Mouse (Mus musculus) forebrain, embryonic 14.5 days (tissue): ENCODE data around the gene Tmem248. TPM values are rescaled to one million over a fixed set of nuclear protein-coding genes. Genes with fewer than 3 reads are reported as not detected.

ENCODE experiments used
- ATAC-seq: fragments of 200-750 bp; cut with Nextera tagmentation; 2 replicates; pipeline ENCODE4 v1.8.0; 2017; ENCODE audit warnings: mild to moderate bottlenecking, moderate library complexity
- DNase-seq: peaks from one replicate; pipeline ENCODE4 v3.0.0-alpha.2; 2015; ENCODE audit warnings: low spot score
- H3K27ac ChIP-seq: fragments of 300-500 bp; sonication (generic); 2 replicates; pipeline ENCODE4 v1.5.1; 2014; ENCODE audit warnings: low read depth, mild to moderate bottlenecking, control low read depth, low read length, moderate library complexity
- H3K27me3 ChIP-seq: fragments of 300-500 bp; sonication (generic); replicated peaks from 2 replicates; pipeline ENCODE4 v1.6.1; 2014; ENCODE audit warnings: low read length, control low read depth, mixed read lengths; ENCODE audit not compliant: control insufficient read depth, insufficient read depth
- H3K36me3 ChIP-seq: fragments of 300-500 bp; sonication (generic); 2 replicates; pipeline ENCODE4 v1.6.1; 2014; ENCODE audit warnings: low read length, control low read depth; ENCODE audit not compliant: control insufficient read depth, insufficient read depth
- H3K4me1 ChIP-seq: fragments of 300-500 bp; sonication (generic); 2 replicates; pipeline ENCODE4 v1.6.1; 2014; ENCODE audit warnings: antibody characterized with exemption, low read length, control low read depth; ENCODE audit not compliant: control insufficient read depth, insufficient read depth
- H3K4me2 ChIP-seq: fragments of 300-500 bp; sonication (generic); 2 replicates; pipeline ENCODE4 v1.6.1; 2014; ENCODE audit warnings: mild to moderate bottlenecking, control low read depth, low read length
- H3K4me3 ChIP-seq: fragments of 300-500 bp; sonication (generic); 2 replicates; pipeline ENCODE4 v1.5.1; 2014; ENCODE audit warnings: low read depth, low read length, control low read depth
- H3K9ac ChIP-seq: fragments of 300-500 bp; sonication (generic); 2 replicates; pipeline ENCODE4 v1.6.1; 2014; ENCODE audit warnings: mild to moderate bottlenecking, low read length, control low read depth, moderate library complexity
- H3K9me3 ChIP-seq: fragments of 300-500 bp; sonication (generic); replicated peaks from 2 replicates; pipeline ENCODE4 v1.6.1; 2016; ENCODE audit warnings: low read length, control low read depth, mixed read lengths; ENCODE audit not compliant: control insufficient read depth
- WGBS: fragments of 180-500 bp; shearing (Covaris S2); extraction: QIAGEN DNeasy Blood & Tissue Kit; methylation state at CpG from one replicate; pipeline ENCODE4 v1.1.7; 2014; 5-methylcytosine and 5-hydroxymethylcytosine counted together
- polyA plus RNA-seq: library from polyadenylated mRNA; unstranded; fragments of >200 nt; fragmentation: Nextera tagmentation; extraction: Ambion mirVana; gene quantifications from 2 replicates; pipeline ENCODE4 v1.2.1, GENCODE M21; 2014

Tmem248 gene
- polyA plus RNA-seq, 1 experiment from 2014 or later = 22.7 TPM

GRCm38 (mm10) chr5:130217406-130217805 lies 525 bp downstream of the Tmem248 start:
- Histone ChIP-seq H3K9me3 (no peaks in the 10 kb centered on the region; the same call in 1 of the 2 replicates), H3K9ac (no peak overlapping the region), H3K27me3 (no peaks in the 10 kb centered on the region), H3K4me2 (no peak overlapping the region), H3K4me3 (no peak overlapping the region), H3K27ac (no peak overlapping the region), H3K4me1 (no peaks in the 10 kb centered on the region), H3K36me3 (peaks cover 18% of the 10 kb centered on the region; the same call in 1 of the 2 replicates)
- ATAC-seq (no peak), DNase-seq (no peak)
- 90% methylated on average over 4 of the region's 4 CpGs for WGBS

- Histone ChIP-seq H3K4me3 (no peak overlapping the region), H3K27ac (no peak overlapping the region), H3K4me2 (no peak overlapping the region), H3K9me3 (no peaks in the 10 kb centered on the region; the same call in 1 of the 2 replicates), H3K27me3 (no peaks in the 10 kb centered on the region), H3K9ac (no peak overlapping the region), H3K4me1 (peaks cover 6% of the 10 kb centered on the region), H3K36me3 (peaks cover 10% of the 10 kb centered on the region; the same call in 1 of the 2 replicates)
- DNase-seq = no peak
- ATAC-seq = no peak
- 91% methylated on average over 5 of the region's 5 CpGs for WGBS
These were observed 1.5 kb downstream of the Tmem248 start for GRCm38 (mm10) chr5:130218336-130218735.

GRCm38 (mm10) chr5:130221316-130221715 lies 4.4 kb downstream of the Tmem248 start:
- Histone ChIP-seq H3K4me2 (peak overlapping the region; percentile 81), H3K9ac (peak overlapping the region; percentile 98; the same call in 1 of the 2 replicates), H3K27ac (peak overlapping the region; percentile 79; the same call in 1 of the 2 replicates), H3K4me3 (peak overlapping the region; percentile 96), H3K9me3 (no peaks in the 10 kb centered on the region; the same call in 1 of the 2 replicates), H3K4me1 (peaks cover 11% of the 10 kb centered on the region), H3K27me3 (no peaks in the 10 kb centered on the region), H3K36me3 (no peaks in the 10 kb centered on the region)
- no peak for DNase-seq
- ATAC-seq = no peak
- 53% methylated on average over 2 of the region's 2 CpGs for WGBS

- DNase-seq (no peak), ATAC-seq (peak; percentile 66)
- H3K9me3 ChIP-seq = no peaks in the 10 kb centered on the region; the same call in 1 of the 2 replicates
- peak overlapping the region; percentile 79 for H3K27ac ChIP-seq
- H3K36me3 ChIP-seq = no peaks in the 10 kb centered on the region
- H3K4me1 ChIP-seq = peaks cover 11% of the 10 kb centered on the region
- H3K4me3 ChIP-seq = peak overlapping the region; percentile 96
- peak overlapping the region; percentile 98 for H3K9ac ChIP-seq
- H3K4me2 ChIP-seq = peak overlapping the region; percentile 81
- H3K27me3 ChIP-seq = no peaks in the 10 kb centered on the region
- WGBS = 1% methylated on average over 10 of the region's 10 CpGs
These were observed 4.9 kb downstream of the Tmem248 start for GRCm38 (mm10) chr5:130221760-130222145.

GRCm38 (mm10) chr5:130222146-130223004 lies 5.5 kb downstream of the Tmem248 start:
- Histone ChIP-seq H3K27ac (peak overlapping the region; percentile 79; the same call in 1 of the 2 replicates), H3K36me3 (no peaks in the 10 kb centered on the region), H3K27me3 (no peaks in the 10 kb centered on the region), H3K4me3 (peak overlapping the region; percentile 96), H3K9me3 (no peaks in the 10 kb centered on the region; the same call in 1 of the 2 replicates), H3K4me2 (peak overlapping the region; percentile 81), H3K9ac (peak overlapping the region; percentile 98), H3K4me1 (peaks cover 11% of the 10 kb centered on the region)
- DNase-seq = peak; percentile 89
- ATAC-seq = peak; percentile 86
- WGBS = under 1% methylated on average over 84 of the region's 88 CpGs

- H3K4me1 ChIP-seq = peaks cover 11% of the 10 kb centered on the region
- no peak overlapping the region for H3K9ac ChIP-seq
- no peak for ATAC-seq
- WGBS = 92% methylated on average over 3 of the region's 3 CpGs
- no peak overlapping the region for H3K4me2 ChIP-seq
- H3K4me3 ChIP-seq = no peak overlapping the region
- H3K36me3 ChIP-seq = peaks cover 23% of the 10 kb centered on the region
- no peak overlapping the region for H3K27ac ChIP-seq
- H3K27me3 ChIP-seq = no peaks in the 10 kb centered on the region
- no peak for DNase-seq
- no peaks in the 10 kb centered on the region for H3K9me3 ChIP-seq
These were observed 9.9 kb downstream of the Tmem248 start for GRCm38 (mm10) chr5:130226790-130227189.

- H3K9me3 ChIP-seq = no peaks in the 10 kb centered on the region
- H3K27ac ChIP-seq = no peak overlapping the region
- ATAC-seq = no peak
- no peak overlapping the region for H3K9ac ChIP-seq
- 71% methylated on average over 4 of the region's 4 CpGs for WGBS
- H3K4me3 ChIP-seq = no peak overlapping the region
- peaks cover 36% of the 10 kb centered on the region for H3K36me3 ChIP-seq
- no peak overlapping the region for H3K4me2 ChIP-seq
- no peak for DNase-seq
- H3K4me1 ChIP-seq = peaks cover 8% of the 10 kb centered on the region
- no peaks in the 10 kb centered on the region for H3K27me3 ChIP-seq
These were observed 11.2 kb downstream of the Tmem248 start for GRCm38 (mm10) chr5:130228120-130228519.

GRCm38 (mm10) chr5:130236302-130236701 lies 19.4 kb downstream of the Tmem248 start:
- no peak overlapping the region for H3K4me3 ChIP-seq
- H3K4me1 ChIP-seq = no peaks in the 10 kb centered on the region
- H3K9me3 ChIP-seq = no peaks in the 10 kb centered on the region
- H3K27me3 ChIP-seq = no peaks in the 10 kb centered on the region
- H3K4me2 ChIP-seq = no peak overlapping the region
- 98% methylated on average over 8 of the region's 8 CpGs for WGBS
- H3K9ac ChIP-seq = no peak overlapping the region
- H3K36me3 ChIP-seq = peaks cover 97% of the 10 kb centered on the region
- H3K27ac ChIP-seq = no peak overlapping the region
- ATAC-seq (no peak), DNase-seq (no peak)

GRCm38 (mm10) chr5:130239236-130239635 lies 22.4 kb downstream of the Tmem248 start:
- WGBS = 95% methylated on average over 7 of the region's 7 CpGs
- Histone ChIP-seq H3K4me3 (no peak overlapping the region), H3K4me2 (no peak overlapping the region), H3K9me3 (no peaks in the 10 kb centered on the region), H3K4me1 (no peaks in the 10 kb centered on the region), H3K9ac (no peak overlapping the region), H3K27me3 (no peaks in the 10 kb centered on the region), H3K27ac (no peak overlapping the region), H3K36me3 (peaks cover 97% of the 10 kb centered on the region)
- DNase-seq = no peak
- no peak for ATAC-seq
